Mouse (Mus musculus) neural tube, embryonic 15.5 days (tissue): ENCODE measurements around the gene Sv2c. TPM values are rescaled to one million over a fixed set of nuclear protein-coding genes. Genes with fewer than 3 reads are reported as not detected.
"Not testable (repeated sequence)": the region's sequence is repeated elsewhere in the genome, so short reads cannot be mapped to it uniquely, and the experiment has no call there.

Experiments used
- ATAC-seq: fragments of 200-750 bp; cut with Nextera tagmentation; 2 replicates; pipeline ENCODE4 v1.8.0; 2017; ENCODE audit warnings: mild to moderate bottlenecking, moderate TSS enrichment, moderate library complexity; ENCODE audit not compliant: low FRiP score
- H3K27ac ChIP-seq: fragments of 300-500 bp; sonication (generic); replicated peaks from 2 replicates; pipeline ENCODE4 v1.5.1; 2015; ENCODE audit warnings: mild to moderate bottlenecking, inconsistent platforms
- H3K27me3 ChIP-seq: fragments of 300-500 bp; sonication (generic); replicated peaks from 2 replicates; pipeline ENCODE4 v1.6.1; 2015; ENCODE audit warnings: inconsistent platforms
- H3K36me3 ChIP-seq: fragments of 300-500 bp; sonication (generic); 2 replicates; pipeline ENCODE4 v1.6.1; 2015; ENCODE audit warnings: inconsistent platforms
- H3K4me1 ChIP-seq: fragments of 300-500 bp; sonication (generic); 2 replicates; pipeline ENCODE4 v1.6.1; 2015; ENCODE audit warnings: inconsistent platforms
- H3K4me2 ChIP-seq: fragments of 300-500 bp; sonication (generic); 2 replicates; pipeline ENCODE4 v1.6.1; 2015; ENCODE audit warnings: inconsistent platforms, mild to moderate bottlenecking, moderate library complexity
- H3K4me3 ChIP-seq: fragments of 300-500 bp; sonication (generic); replicated peaks from 2 replicates; pipeline ENCODE4 v1.5.1; 2015; ENCODE audit warnings: mild to moderate bottlenecking, inconsistent platforms
- H3K9ac ChIP-seq: fragments of 300-500 bp; sonication (generic); replicated peaks from 2 replicates; pipeline ENCODE4 v1.6.1; 2015; ENCODE audit warnings: mild to moderate bottlenecking, inconsistent platforms
- H3K9me3 ChIP-seq: fragments of 300-500 bp; sonication (generic); replicated peaks from 2 replicates; pipeline ENCODE4 v1.6.1; 2016; ENCODE audit warnings: inconsistent platforms
- WGBS: fragments of 180-500 bp; shearing (Covaris S2); methylation state at CpG from one replicate; pipeline ENCODE4 v1.1.7; 2015; ENCODE audit warnings: mixed read lengths; 5-methylcytosine and 5-hydroxymethylcytosine counted together
- polyA plus RNA-seq: library from polyadenylated mRNA; unstranded; fragments of >200 nt; fragmentation: Nextera tagmentation; extraction: Ambion mirVana; gene quantifications from 2 replicates; pipeline ENCODE4 v1.2.1, GENCODE M21; 2015

The Sv2c gene
- polyA plus RNA-seq, 1 experiment from 2014 or later: 42.8 TPM

- Histone ChIP-seq H3K4me2 (peak overlapping the region; percentile 83), H3K9ac (peak overlapping the region; percentile 8; the same call in 1 of the 2 replicates), H3K36me3 (no peaks in the 10 kb centered on the region), H3K27me3 (no peaks in the 10 kb centered on the region), H3K9me3 (no peaks in the 10 kb centered on the region), H3K4me3 (peak overlapping the region; percentile 56), H3K27ac (peak overlapping the region; percentile 87), H3K4me1 (peaks cover 37% of the 10 kb centered on the region)
- WGBS: 59% methylated on average over 3 of the region's 3 CpGs
- no peak for ATAC-seq
Measured at GRCm38 (mm10) chr13:96129081-96129480, 3.3 kb downstream of the Sv2c start.

GRCm38 (mm10) chr13:96126669-96127068, 5.7 kb downstream of the Sv2c start:
- Histone ChIP-seq H3K27me3 (no peaks in the 10 kb centered on the region), H3K9me3 (no peaks in the 10 kb centered on the region), H3K9ac (no peak overlapping the region), H3K27ac (no peak overlapping the region), H3K4me2 (no peak overlapping the region), H3K4me3 (no peak overlapping the region), H3K36me3 (no peaks in the 10 kb centered on the region), H3K4me1 (peaks cover 22% of the 10 kb centered on the region)
- 85% methylated on average over 6 of the region's 6 CpGs for WGBS
- ATAC-seq: no peak

DNA sequence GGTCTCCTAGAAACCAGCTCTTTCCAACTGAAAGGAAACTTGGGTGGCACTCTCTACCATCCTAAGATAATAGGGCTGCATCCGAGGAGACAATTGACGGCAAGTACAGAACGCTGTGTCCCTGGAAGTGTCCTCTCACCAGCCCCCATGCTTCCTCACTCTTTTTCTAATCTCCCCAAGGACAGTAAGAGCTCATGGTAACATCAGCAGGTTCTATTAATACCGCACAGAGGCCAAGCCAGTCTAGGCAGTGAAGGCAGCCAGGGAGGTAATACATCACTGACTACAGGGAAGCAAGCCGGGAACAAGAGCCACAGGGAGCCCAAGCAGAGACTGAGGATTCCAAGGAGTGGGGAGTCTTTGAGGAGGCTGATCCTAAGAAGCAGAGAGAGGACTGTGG, 7.4 kb downstream of the Sv2c start:
- no peaks in the 10 kb centered on the region for H3K9me3 ChIP-seq
- peaks cover 7% of the 10 kb centered on the region; the same call in 1 of the 2 replicates for H3K4me1 ChIP-seq
- no peak for ATAC-seq
- H3K4me2 ChIP-seq: no peak overlapping the region
- H3K9ac ChIP-seq: no peak overlapping the region
- 65% methylated on average over 5 of the region's 5 CpGs for WGBS
- H3K4me3 ChIP-seq: no peak overlapping the region
- no peak overlapping the region for H3K27ac ChIP-seq
- no peaks in the 10 kb centered on the region for H3K36me3 ChIP-seq
- no peaks in the 10 kb centered on the region for H3K27me3 ChIP-seq

GRCm38 (mm10) chr13:96112711-96113110, 19.7 kb downstream of the Sv2c start:
- no peaks in the 10 kb centered on the region for H3K9me3 ChIP-seq
- H3K4me2 ChIP-seq: no peak overlapping the region
- ATAC-seq: no peak
- no peak overlapping the region for H3K9ac ChIP-seq
- 81% methylated on average over 2 of the region's 2 CpGs for WGBS
- H3K4me3 ChIP-seq: no peak overlapping the region
- 0 out of 2 replicates have a peak, but pooled peaks cover 8% of the 10 kb centered on the region for H3K4me1 ChIP-seq
- no peaks in the 10 kb centered on the region for H3K36me3 ChIP-seq
- H3K27ac ChIP-seq: no peak overlapping the region
- no peaks in the 10 kb centered on the region for H3K27me3 ChIP-seq

DNA sequence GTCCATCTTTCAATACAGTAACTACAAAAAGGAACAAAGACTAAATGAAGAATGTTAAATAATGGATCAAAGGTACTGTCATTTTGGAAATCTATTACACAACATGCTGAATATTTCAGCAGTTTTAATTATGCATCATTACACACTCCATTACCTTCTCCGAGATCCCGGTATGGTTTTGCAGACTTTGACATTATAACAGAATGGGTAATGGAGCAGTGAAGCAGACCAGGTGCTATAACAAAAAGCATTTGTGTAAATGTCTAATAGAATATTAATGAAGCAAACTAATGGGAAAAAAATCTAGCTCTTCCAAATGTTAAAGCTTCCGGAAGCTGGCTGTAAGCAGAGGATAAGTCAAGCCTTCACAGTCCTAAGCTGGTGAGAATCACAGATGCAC, 21.6 kb downstream of the Sv2c start:
- no peak overlapping the region for H3K9ac ChIP-seq
- no peaks in the 10 kb centered on the region for H3K36me3 ChIP-seq
- no peaks in the 10 kb centered on the region for H3K9me3 ChIP-seq
- H3K27me3 ChIP-seq: no peaks in the 10 kb centered on the region
- ATAC-seq: no peak; the same call in 1 of the 2 replicates
- no peak overlapping the region for H3K4me3 ChIP-seq
- no peak overlapping the region for H3K4me2 ChIP-seq
- 25% methylated on average over 3 of the region's 3 CpGs for WGBS
- no peak overlapping the region for H3K27ac ChIP-seq
- H3K4me1 ChIP-seq: 0 out of 2 replicates have a peak, but pooled peaks cover 8% of the 10 kb centered on the region

- Histone ChIP-seq H3K9me3 (no peaks in the 10 kb centered on the region), H3K9ac (no peak overlapping the region), H3K4me3 (no peak overlapping the region), H3K4me1 (0 out of 2 replicates have a peak, but pooled peaks cover 5% of the 10 kb centered on the region), H3K27me3 (no peaks in the 10 kb centered on the region), H3K36me3 (no peaks in the 10 kb centered on the region), H3K4me2 (no peak overlapping the region), H3K27ac (no peak overlapping the region)
- 89% methylated on average over 4 of the region's 4 CpGs for WGBS
- ATAC-seq: no peak
Measured at GRCm38 (mm10) chr13:96106367-96106766, 26.0 kb downstream of the Sv2c start.

DNA sequence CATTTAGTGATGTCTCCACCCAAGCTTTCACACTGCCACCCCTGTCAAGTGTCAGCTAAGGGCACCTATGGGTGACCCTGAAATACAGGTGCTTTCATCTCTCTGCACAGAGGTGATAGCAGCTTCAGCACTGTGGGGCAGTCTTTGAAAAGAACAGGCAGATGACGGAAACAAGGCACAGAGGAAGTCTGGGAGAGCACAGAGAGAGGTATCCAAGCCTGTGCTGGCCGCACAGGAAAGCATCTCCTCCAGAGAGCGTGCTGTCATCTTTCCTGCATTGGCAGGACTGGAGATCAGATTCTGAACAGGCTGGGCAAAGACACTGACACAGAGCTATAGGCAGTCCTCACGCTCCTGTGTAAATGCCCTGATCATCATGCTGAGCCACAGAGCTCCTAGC, 41.4 kb downstream of the Sv2c start:
- Histone ChIP-seq H3K27me3 (no peaks in the 10 kb centered on the region), H3K4me1 (peaks cover 5% of the 10 kb centered on the region), H3K27ac (no peak overlapping the region), H3K9ac (no peak overlapping the region), H3K36me3 (peaks cover 5% of the 10 kb centered on the region), H3K4me3 (no peak overlapping the region), H3K9me3 (no peaks in the 10 kb centered on the region), H3K4me2 (no peak overlapping the region)
- no peak for ATAC-seq
- 72% methylated on average over 4 of the region's 4 CpGs for WGBS

GRCm38 (mm10) chr13:96085581-96086302, 46.6 kb downstream of the Sv2c start:
- no peak overlapping the region for H3K27ac ChIP-seq
- ATAC-seq: peak; percentile 59

DNA sequence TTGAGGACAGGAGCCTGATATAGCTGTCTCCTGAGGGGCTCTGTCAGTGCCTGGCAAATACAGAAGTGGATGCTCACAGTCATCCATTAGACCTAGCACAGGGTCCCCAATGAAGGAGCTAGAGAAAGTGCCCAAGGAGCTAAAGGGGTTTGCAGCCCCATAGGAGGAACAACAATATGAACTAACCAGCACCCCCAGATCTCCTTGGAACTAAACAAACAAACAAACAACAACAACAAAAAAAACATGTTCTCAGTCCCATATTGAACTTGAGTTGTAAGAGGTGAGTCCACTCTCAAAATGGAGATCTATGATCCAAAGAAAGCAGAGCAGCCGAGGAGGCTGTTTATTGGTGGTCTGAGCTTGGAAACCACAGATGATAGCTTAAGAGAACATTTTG, 50.6 kb downstream of the Sv2c start, which contains the start of gene Gm17190:
Gm17190 (plus strand) TSS at position 301 of the 400 bp plus-strand sequence.
- WGBS: 98% methylated on average over 1 of the region's 1 CpGs
- not testable (repeated sequence) for H3K27me3 ChIP-seq, H3K4me1 ChIP-seq, H3K27ac ChIP-seq, H3K4me3 ChIP-seq, H3K4me2 ChIP-seq, ATAC-seq, H3K9me3 ChIP-seq, H3K36me3 ChIP-seq, H3K9ac ChIP-seq

More at GRCm38 (mm10) chr13:96085581-96086302, 46.6 kb downstream of the Sv2c start:
- Histone ChIP-seq H3K9me3 (no peaks in the 10 kb centered on the region), H3K36me3 (peaks cover 5% of the 10 kb centered on the region), H3K4me2 (no peak overlapping the region), H3K9ac (no peak overlapping the region), H3K27me3 (no peaks in the 10 kb centered on the region), H3K4me3 (no peak overlapping the region), H3K4me1 (peaks cover 8% of the 10 kb centered on the region)
- WGBS: 52% methylated on average over 7 of the region's 7 CpGs

DNA sequence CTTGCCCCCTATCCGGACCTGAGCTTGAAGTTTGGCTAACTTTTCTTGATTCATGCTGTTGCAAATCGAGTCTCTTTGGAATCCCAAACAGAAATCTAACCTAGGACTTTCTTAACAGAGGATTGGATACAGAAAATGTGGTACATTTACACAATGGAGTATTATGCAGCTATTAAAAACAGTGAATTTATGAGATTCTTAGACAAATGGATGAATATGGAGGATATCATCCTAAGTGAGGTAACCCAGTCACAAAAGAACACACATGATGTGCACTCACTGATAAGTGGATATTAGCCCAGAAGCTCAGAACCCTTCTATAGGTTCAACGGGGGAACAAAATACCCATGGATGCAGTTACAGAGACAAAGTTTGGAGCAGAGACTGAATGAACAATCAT, 51.1 kb downstream of the Sv2c start, which contains the start of gene Gm20075:
Gm20075 (minus strand) TSS at position 101 of the 400 bp plus-strand sequence.
- 88% methylated on average over 3 of the region's 3 CpGs for WGBS
- not testable (repeated sequence) for H3K4me1 ChIP-seq, H3K9me3 ChIP-seq, H3K4me3 ChIP-seq, ATAC-seq, H3K36me3 ChIP-seq, H3K9ac ChIP-seq, H3K27ac ChIP-seq, H3K4me2 ChIP-seq, H3K27me3 ChIP-seq

DNA sequence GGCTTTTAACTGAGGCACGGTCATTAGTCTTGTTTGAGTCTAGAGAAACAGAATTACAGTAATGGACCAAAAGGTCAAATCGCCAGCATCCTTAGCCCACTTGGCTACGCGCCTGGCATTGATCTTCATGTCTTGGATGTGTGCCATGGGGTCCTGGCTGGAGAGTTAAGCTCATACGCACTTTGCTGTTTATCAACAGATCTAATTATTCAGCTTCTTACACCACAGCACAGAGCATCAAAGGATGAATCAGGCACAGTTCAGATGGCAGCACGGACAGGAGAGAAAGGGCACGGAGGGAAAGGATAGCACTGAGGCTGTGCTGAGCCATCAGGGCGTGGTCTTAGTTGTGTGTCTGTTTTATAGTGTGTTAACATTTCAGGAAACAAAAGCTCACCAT, 58.8 kb downstream of the Sv2c start:
- Histone ChIP-seq H3K36me3 (no peaks in the 10 kb centered on the region), H3K27me3 (no peaks in the 10 kb centered on the region), H3K9me3 (no peaks in the 10 kb centered on the region), H3K9ac (no peak overlapping the region), H3K27ac (no peak overlapping the region), H3K4me1 (peaks cover 10% of the 10 kb centered on the region), H3K4me3 (no peak overlapping the region), H3K4me2 (no peak overlapping the region)
- no peak for ATAC-seq
- whole genome bisulfite sequencing: 36% methylated on average over 8 of the region's 8 CpGs

GRCm38 (mm10) chr13:96052755-96053154, 79.6 kb downstream of the Sv2c start:
- Histone ChIP-seq H3K27me3 (no peaks in the 10 kb centered on the region), H3K9me3 (no peaks in the 10 kb centered on the region), H3K9ac (no peak overlapping the region), H3K4me3 (no peak overlapping the region), H3K27ac (no peak overlapping the region), H3K36me3 (0 out of 2 replicates have a peak, but pooled peaks cover 2% of the 10 kb centered on the region), H3K4me2 (no peak overlapping the region), H3K4me1 (no peaks in the 10 kb centered on the region)
- WGBS: 86% methylated on average over 3 of the region's 3 CpGs
- ATAC-seq: no peak
